Mouse (Mus musculus) B cell, adult 67 days (primary cell): ENCODE results near the gene P2ry12. TPM values are rescaled to one million over a fixed set of nuclear protein-coding genes. Genes with fewer than 3 reads are reported as not detected.

Source experiments
- total RNA-seq, 2 experiments: library from RNA; stranded (reverse); gene quantifications; 4 replicates each; pipeline ENCODE4 v1.2.4; 2023

P2ry12 gene
- total RNA-seq, result under 1 TPM in 1 of 2 experiments, not detected in 1; 0.81 TPM

DNA sequence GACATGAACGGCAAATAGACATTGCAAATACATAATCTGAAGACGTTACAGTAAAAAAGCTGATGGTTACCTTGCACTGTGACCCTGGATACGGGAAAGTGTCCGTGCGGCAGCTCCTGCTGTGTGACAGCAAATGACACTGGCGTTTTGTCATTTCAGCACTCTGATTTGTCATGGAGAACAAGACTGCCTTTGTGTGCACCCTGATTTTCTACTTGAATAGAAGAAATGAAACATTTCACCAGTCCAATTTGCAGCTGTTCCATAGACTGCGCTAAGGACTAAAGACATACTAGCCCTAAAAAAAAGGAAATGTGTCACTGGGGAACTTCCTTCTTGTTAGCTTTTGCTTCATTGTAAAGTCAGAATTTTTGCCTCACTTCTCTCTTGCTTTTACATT, at the start of gene P2ry12:
P2ry12 (minus strand) TSS at position 168 of the 400 bp plus-strand sequence.

DNA sequence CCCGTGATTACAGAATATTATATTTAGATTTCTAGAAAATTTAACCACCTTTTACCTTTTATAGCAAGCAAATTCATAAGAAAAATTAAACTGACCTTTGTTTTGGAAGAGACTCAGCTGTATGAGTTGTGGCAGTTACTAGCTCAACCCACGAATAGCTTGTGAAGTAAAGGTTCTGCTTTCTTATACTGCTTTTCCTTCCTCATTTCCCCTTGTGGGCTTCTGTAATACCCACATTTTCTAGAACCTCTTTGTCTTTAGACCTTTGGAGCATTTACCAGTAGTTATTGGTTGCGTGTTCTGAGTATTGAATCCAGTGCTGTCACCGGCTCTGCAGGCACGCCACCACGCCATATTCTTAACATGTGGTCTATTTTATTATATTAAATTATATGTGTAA, 51.9 kb downstream of the P2ry12 start, which contains the start of gene P2ry13:
P2ry13 (minus strand) TSS at position 156 of the 400 bp plus-strand sequence.

DNA sequence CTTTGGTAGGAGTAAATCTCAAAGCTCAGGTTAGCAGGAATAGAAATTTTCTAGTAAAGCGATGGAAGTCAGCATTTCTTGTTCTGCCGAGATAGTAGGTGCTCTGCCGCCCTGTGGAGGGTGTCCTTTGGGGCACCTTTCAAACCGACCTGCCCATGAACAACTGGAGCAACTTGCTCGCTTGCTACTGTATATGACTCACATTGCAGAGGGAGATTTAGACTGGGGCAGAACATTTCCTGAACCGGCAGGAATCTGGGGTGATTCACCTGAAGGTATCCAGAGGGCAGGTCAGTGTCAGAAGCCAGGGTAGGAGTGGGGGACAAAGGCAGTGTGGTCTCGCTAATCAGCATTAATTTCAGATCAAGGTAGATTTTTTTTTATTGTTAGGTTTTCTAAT, 67.7 kb downstream of the P2ry12 start, which contains the start of gene Gpr87:
Gpr87 (minus strand) TSS at position 167 of the 400 bp plus-strand sequence.

Other genes with a start within 250 kb of the P2ry12 start
- gene Gpr171, start 161.1 kb downstream of the P2ry12 start, total RNA-seq, result 10 to 100 TPM; 65.6 to 95.1 TPM
- under 1 TPM; 0.75 to 0.83 TPM for gene P2ry14, start 109.3 kb downstream of the P2ry12 start, total RNA-seq
- gene Gpr87, start 67.8 kb downstream of the P2ry12 start, total RNA-seq, result not detected
- under 1 TPM in 1 of 2 experiments, not detected in 1; 0.75 TPM for gene P2ry13, start 52.0 kb downstream of the P2ry12 start, total RNA-seq
- gene Igsf10, start 81.5 kb upstream of the P2ry12 start, total RNA-seq, result not detected